ENCODE assay signal across 14 mouse cellular contexts in genomic region chr1:152086951-152087350, GRCm38 (mm10). TPM values are rescaled to one million over a fixed set of nuclear protein-coding genes. Genes with fewer than 3 reads are reported as not detected.
DNase-seq lines count a peak whose midpoint lies in the region; ATAC-seq and TF ChIP-seq lines count a peak whose summit lies in the region.
"Had no signal": no experiment of that assay in that cellular context is flagged by ENCODE, and none has a peak within 500 bp of the region (broad histone marks: within the 10 kb centered on the region; RNA-seq: fewer than 3 reads in every experiment).

No protein-coding gene starts in this region.

- H3K27me3 ChIP-seq in forebrain, postnatal 0 days (ENCODE audit: insufficient read depth, low read length): no peaks in the 10 kb centered on the region
- no peaks in the 10 kb centered on the region for H3K27me3 ChIP-seq in midbrain, embryonic 13.5 days
- H3K27me3 ChIP-seq: limb, embryonic 13.5 days had no signal

- 0 out of 2 replicates have a peak overlapping the region, but pooled peaks have one; percentile 2 for H3K4me3 ChIP-seq in forebrain, postnatal 0 days (ENCODE audit: low read depth, low read length)
- H3K4me3 ChIP-seq in midbrain, embryonic 13.5 days (replicated peaks): peak overlapping the region; percentile 90
- H3K4me3 ChIP-seq: erythroblast, embryonic 14.5 days had no signal

- H3K4me2 ChIP-seq in forebrain, postnatal 0 days (ENCODE audit: low read depth): peak overlapping the region; percentile 83
- peak overlapping the region; percentile 84 for H3K4me2 ChIP-seq in midbrain, embryonic 13.5 days (replicated peaks)

- ATAC-seq in forebrain, postnatal 0 days: no peak
- ATAC-seq in midbrain, embryonic 13.5 days: no peak
- ATAC-seq in erythroid progenitor cell, adult 5-6 weeks (replicated peaks; ENCODE audit: low FRiP score, poor library complexity, severe bottlenecking): no peak

- no peak overlapping the region for H3K27ac ChIP-seq in forebrain, postnatal 0 days (ENCODE audit: low read depth, low read length)
- H3K27ac ChIP-seq in midbrain, embryonic 13.5 days: no peak overlapping the region
- H3K27ac ChIP-seq: limb, embryonic 13.5 days had no signal

- no peaks in the 10 kb centered on the region for H3K36me3 ChIP-seq in forebrain, postnatal 0 days (ENCODE audit: insufficient read depth)
- no peaks in the 10 kb centered on the region for H3K36me3 ChIP-seq in midbrain, embryonic 13.5 days
- H3K36me3 ChIP-seq: limb, embryonic 13.5 days had no signal

- peak; percentile 77 for DNase-seq in ES-CJ7 (ENCODE audit: low read depth, low spot score)
- DNase-seq in NIH3T3 (ENCODE audit: low read depth): peak; percentile 20
- no peak for DNase-seq in forebrain, postnatal 0 days
- DNase-seq in kidney, postnatal 25 days: no peak
- DNase-seq in right cerebral cortex, postnatal 36 days (ENCODE audit: low spot score in 2 of 2): no peak
- DNase-seq in right cerebral cortex, postnatal 10 days (ENCODE audit: low spot score in 2 of 2): no peak
- DNase-seq: cerebellum, postnatal 14 days; gastrocnemius, postnatal 36 days; heart, postnatal 36 days; lung, adult 18-20 months had no signal

- no peak for TF ChIP-seq CTCF in forebrain, postnatal 0 days (IDR thresholded peaks at IDR 0.05; ENCODE audit: low read depth)

- peaks cover 20% of the 10 kb centered on the region for H3K4me1 ChIP-seq in forebrain, postnatal 0 days (ENCODE audit: insufficient read depth)
- peaks cover 76% of the 10 kb centered on the region for H3K4me1 ChIP-seq in midbrain, embryonic 13.5 days (replicated peaks)

- 16% methylated on average over 3 of the region's 3 CpGs for WGBS in forebrain, postnatal 0 days
- 18% methylated on average over 3 of the region's 3 CpGs for whole genome bisulfite sequencing in midbrain, embryonic 13.5 days

- no peaks in the 10 kb centered on the region for H3K9me3 ChIP-seq in forebrain, postnatal 0 days (ENCODE audit: low read length)
- H3K9me3 ChIP-seq in midbrain, embryonic 13.5 days: no peaks in the 10 kb centered on the region
- H3K9me3 ChIP-seq: limb, embryonic 13.5 days had no signal

- H3K9ac ChIP-seq in forebrain, postnatal 0 days: no peak overlapping the region
- H3K9ac ChIP-seq in midbrain, embryonic 13.5 days (replicated peaks): peak overlapping the region; percentile 48; the same call in 1 of the 2 replicates
- H3K9ac ChIP-seq: limb, embryonic 13.5 days had no signal

RNA-seq across cellular contexts. Expression of gene 1700025G04Rik, which starts 3.0 kb away (rescaled TPM):
- total RNA-seq in forebrain, postnatal 0 days (2014; rRNA removed): 36.8 and 43.2 TPM in 2 replicates
- 17.0 and 25.5 TPM in 2 replicates for polyA plus RNA-seq in forebrain, postnatal 0 days (2015; fragmentation: Nextera tagmentation; extraction: Ambion mirVana)
- 37.6 and 41.1 TPM in 2 replicates for polyA plus RNA-seq in midbrain, embryonic 13.5 days (2015; fragmentation: Nextera tagmentation; extraction: Ambion mirVana)
- 0.72 and 28.5 TPM in 2 replicates for total RNA-seq in erythroid progenitor cell, adult 5-6 weeks (2015; ENCODE audit: low replicate concordance)
- 0.13 TPM in 1 of 2 replicates, not detected in the other for total RNA-seq in erythroid progenitor cell, adult 5-6 weeks (2017; ENCODE audit: low replicate concordance)

Comparison
In these comparisons a context has a peak if more than half of its experiments do, and no peak if none do; other contexts are left out.
1. DNase-seq: peak in ES-CJ7 (single experiment) and NIH3T3 (single experiment); none in forebrain, postnatal 0 days (single experiment), kidney, postnatal 25 days (0 of 2), right cerebral cortex, postnatal 36 days (0 of 2) and right cerebral cortex, postnatal 10 days (0 of 2).